Comparison of ENCODE assay signal across 8 mouse cellular contexts in genomic region chr16:17277342-17278211, GRCm38 (mm10). TPM values are rescaled to one million over a fixed set of nuclear protein-coding genes. Genes with fewer than 3 reads are reported as not detected.
A peak's percentile ranks its signal among the peaks of the same experiment; 100 is the strongest.
DNase-seq lines count a peak whose midpoint lies in the region; ATAC-seq lines count a peak whose summit lies in the region.

No protein-coding gene starts in this region.

- no peaks in the 10 kb centered on the region for H3K9me3 ChIP-seq in embryonic facial prominence, embryonic 10.5 days
- H3K9me3 ChIP-seq in hindbrain, embryonic 11.5 days (ENCODE audit: control insufficient read depth, low read length) = no peaks in the 10 kb centered on the region

- peaks cover 23% of the 10 kb centered on the region for H3K4me1 ChIP-seq in embryonic facial prominence, embryonic 10.5 days
- H3K4me1 ChIP-seq in hindbrain, embryonic 11.5 days (replicated peaks; ENCODE audit: control insufficient read depth, insufficient read depth, low read length) = peaks cover 11% of the 10 kb centered on the region

- ATAC-seq in hindbrain, embryonic 11.5 days (ENCODE audit: low FRiP score) = peak; percentile 28; the same call in 1 of the 2 replicates
- no peak for ATAC-seq in erythroid progenitor cell, adult 5-6 weeks (replicated peaks; ENCODE audit: low FRiP score, poor library complexity, severe bottlenecking)

- peaks cover 35% of the 10 kb centered on the region for H3K36me3 ChIP-seq in embryonic facial prominence, embryonic 10.5 days (replicated peaks)
- no peaks in the 10 kb centered on the region for H3K36me3 ChIP-seq in hindbrain, embryonic 11.5 days (ENCODE audit: control insufficient read depth, insufficient read depth, low read length)

- peak overlapping the region; percentile 93 for H3K4me2 ChIP-seq in hindbrain, embryonic 11.5 days (replicated peaks; ENCODE audit: low read depth, low read length)

- peak overlapping the region; percentile 70 for H3K4me3 ChIP-seq in embryonic facial prominence, embryonic 10.5 days
- H3K4me3 ChIP-seq in hindbrain, embryonic 11.5 days (ENCODE audit: low read depth, low read length) = peak overlapping the region; percentile 23; the same call in 1 of the 2 replicates

- H3K27me3 ChIP-seq in embryonic facial prominence, embryonic 10.5 days (replicated peaks; ENCODE audit: low read depth, poor library complexity, severe bottlenecking) = peaks cover 38% of the 10 kb centered on the region
- H3K27me3 ChIP-seq in hindbrain, embryonic 11.5 days (ENCODE audit: control insufficient read depth, insufficient read depth, low read length) = peaks cover 26% of the 10 kb centered on the region

- DNase-seq in CD4-positive helper T cell, adult 2 months (ENCODE audit: low read depth, low spot score) = peak; percentile 84
- peak; percentile 66 for DNase-seq in adrenal gland, adult 2 months
- DNase-seq in embryonic facial prominence, embryonic 10.5 days (ENCODE audit: low spot score) = peak; percentile 65
- DNase-seq in hindbrain, embryonic 11.5 days (ENCODE audit: low spot score) = peak; percentile 58
- peak; percentile 70 to 72 for DNase-seq in layer of hippocampus, postnatal 36 days
- DNase-seq in lung, postnatal 14 days = peak; percentile 29
- peak; percentile 81 for DNase-seq in right cerebral cortex, postnatal 25 days

- 3% methylated on average over 61 of the region's 61 CpGs for WGBS in embryonic facial prominence, embryonic 10.5 days
- 3% methylated on average over 61 of the region's 61 CpGs for WGBS in hindbrain, embryonic 11.5 days

- H3K27ac ChIP-seq in embryonic facial prominence, embryonic 10.5 days (replicated peaks) = no peak overlapping the region
- no peak overlapping the region for H3K27ac ChIP-seq in hindbrain, embryonic 11.5 days (ENCODE audit: low read depth, low read length)

- no peak overlapping the region for H3K9ac ChIP-seq in hindbrain, embryonic 11.5 days (ENCODE audit: low read depth, low read length)

RNA-seq across cellular contexts. Expression of gene Tmem191c, which starts 1.7 kb away (rescaled TPM):
- 1 to 10 TPM; 6.8 to 7.9 TPM for total RNA-seq in adrenal gland, adult 2 months (2021)
- 15.8 and 19.9 TPM in 2 replicates for polyA plus RNA-seq in adrenal gland, adult 2 months (2012; rRNA removed)
- 7.1 and 8.9 TPM in 2 replicates for polyA plus RNA-seq in embryonic facial prominence, embryonic 10.5 days (2016; fragmentation: Nextera tagmentation; extraction: Ambion mirVana)
- polyA plus RNA-seq in hindbrain, embryonic 11.5 days (2014; fragmentation: Nextera tagmentation; extraction: Ambion mirVana) = 5.7 and 7.7 TPM in 2 replicates
- total RNA-seq in layer of hippocampus, postnatal 36 days (2021) = 100 to 1,000 TPM in 1 of 2 experiments, 10 to 100 TPM in 1; 91.2 to 112 TPM
- 4.6 TPM in 1 of 2 replicates, not detected in the other for total RNA-seq in erythroid progenitor cell, adult 5-6 weeks (2015; ENCODE audit: low replicate concordance)
- not detected in 2 replicates for total RNA-seq in erythroid progenitor cell, adult 5-6 weeks (2017; ENCODE audit: low replicate concordance)

RNA-seq across cellular contexts. Expression of gene Hic2, which starts 44.2 kb away (rescaled TPM):
- 1 to 10 TPM; 2.4 to 2.7 TPM for total RNA-seq in adrenal gland, adult 2 months (2021)
- 2.1 and 2.6 TPM in 2 replicates for polyA plus RNA-seq in adrenal gland, adult 2 months (2012; rRNA removed)
- 17.0 and 17.1 TPM in 2 replicates for polyA plus RNA-seq in embryonic facial prominence, embryonic 10.5 days (2016; fragmentation: Nextera tagmentation; extraction: Ambion mirVana)
- 7.9 and 8.7 TPM in 2 replicates for polyA plus RNA-seq in hindbrain, embryonic 11.5 days (2014; fragmentation: Nextera tagmentation; extraction: Ambion mirVana)
- 1 to 10 TPM; 4.5 to 5.9 TPM for total RNA-seq in layer of hippocampus, postnatal 36 days (2021)
- under 0.01 TPM in 1 of 2 replicates, not detected in the other for total RNA-seq in erythroid progenitor cell, adult 5-6 weeks (2015; ENCODE audit: low replicate concordance)
- 0.13 and 0.23 TPM in 2 replicates for total RNA-seq in erythroid progenitor cell, adult 5-6 weeks (2017; ENCODE audit: low replicate concordance)

RNA-seq across cellular contexts. Expression of gene Serpind1, which starts 53.6 kb away (rescaled TPM):
- total RNA-seq in adrenal gland, adult 2 months (2021) = 1 to 10 TPM in 1 of 2 experiments, under 1 TPM in 1; 0.41 to 1.2 TPM
- 0.24 TPM in 1 of 2 replicates, not detected in the other for polyA plus RNA-seq in adrenal gland, adult 2 months (2012; rRNA removed)
- polyA plus RNA-seq in embryonic facial prominence, embryonic 10.5 days (2016; fragmentation: Nextera tagmentation; extraction: Ambion mirVana) = 0.19 and 0.21 TPM in 2 replicates
- 0.24 and 0.74 TPM in 2 replicates for polyA plus RNA-seq in hindbrain, embryonic 11.5 days (2014; fragmentation: Nextera tagmentation; extraction: Ambion mirVana)
- 1 to 10 TPM in 1 of 2 experiments, under 1 TPM in 1; 0.97 to 1.1 TPM for total RNA-seq in layer of hippocampus, postnatal 36 days (2021)
- total RNA-seq in erythroid progenitor cell, adult 5-6 weeks (2015; ENCODE audit: low replicate concordance) = not detected in 2 replicates
- not detected in 2 replicates for total RNA-seq in erythroid progenitor cell, adult 5-6 weeks (2017; ENCODE audit: low replicate concordance)

Comparison
In these comparisons a context has a peak if more than half of its experiments do, and no peak if none do; other contexts are left out.
1. DNase-seq: peak in every context shown above with its lines; median percentile 84 in CD4-positive helper T cell, adult 2 months; 81 in right cerebral cortex, postnatal 25 days; 71 in layer of hippocampus, postnatal 36 days; 66 in adrenal gland, adult 2 months; 65 in embryonic facial prominence, embryonic 10.5 days; 58 in hindbrain, embryonic 11.5 days; 29 in lung, postnatal 14 days.
2. RNA of gene Tmem191c, which starts 1.7 kb away (total RNA-seq): 91.2 to 112 TPM in layer of hippocampus, postnatal 36 days; 6.8 to 7.9 TPM in adrenal gland, adult 2 months and 4.6 TPM in erythroid progenitor cell, adult 5-6 weeks; every median in the first group is over 10 times any median in the second.